Mouse (Mus musculus) kidney, postnatal 36 days (tissue): ENCODE measurements around the gene Plekho2.

Experiments
- DNase-seq, 2 experiments: peaks; one replicate each; pipeline ENCODE4 v3.0.0; 2021 to 2022; ENCODE audit warnings: mixed read lengths in 2 of 2

Gene Plekho2

GRCm38 (mm10) chr9:65586406-65587269, 6.8 kb upstream of the Plekho2 start, which contains the start of gene Pif1:
TSS of gene Pif1 (plus strand) at chr9:65587160.
- peak; percentile 89 to 91 for DNase-seq

GRCm38 (mm10) chr9:65583045-65583444, 3.2 kb upstream of the Plekho2 start:
- DNase-seq = peak; percentile 80 to 83

- peak; percentile 91 to 93 for DNase-seq
Measured at GRCm38 (mm10) chr9:65580401-65581256, 789 bp upstream of the Plekho2 start.

GRCm38 (mm10) chr9:65578801-65579249, 1.0 kb downstream of the Plekho2 start:
- peak; percentile 54 to 63 for DNase-seq

GRCm38 (mm10) chr9:65577511-65578196, 2.2 kb downstream of the Plekho2 start:
- no peak for DNase-seq

GRCm38 (mm10) chr9:65576861-65577510, 2.9 kb downstream of the Plekho2 start:
- DNase-seq = no peak

GRCm38 (mm10) chr9:65575393-65576196, 4.2 kb downstream of the Plekho2 start:
- DNase-seq = peak in 1 of 2 experiments; percentile 65

GRCm38 (mm10) chr9:65574513-65575392, 5.1 kb downstream of the Plekho2 start:
- no peak for DNase-seq

- no peak for DNase-seq
Measured at GRCm38 (mm10) chr9:65572837-65573236, 7.0 kb downstream of the Plekho2 start.

GRCm38 (mm10) chr9:65569491-65569971, 10.3 kb downstream of the Plekho2 start:
- no peak for DNase-seq

GRCm38 (mm10) chr9:65568787-65569186, 11.1 kb downstream of the Plekho2 start:
- DNase-seq = no peak

- no peak for DNase-seq
Measured at GRCm38 (mm10) chr9:65564698-65565097, 15.1 kb downstream of the Plekho2 start.

- DNase-seq = no peak
Measured at GRCm38 (mm10) chr9:65563073-65563472, 16.8 kb downstream of the Plekho2 start.

- DNase-seq = peak; percentile 49 to 54
Measured at GRCm38 (mm10) chr9:65562081-65562506, 17.7 kb downstream of the Plekho2 start.

- DNase-seq = peak; percentile 51 to 69
Measured at GRCm38 (mm10) chr9:65561016-65561415, 18.8 kb downstream of the Plekho2 start.

GRCm38 (mm10) chr9:65558806-65559205, 21.0 kb downstream of the Plekho2 start:
- no peak for DNase-seq

GRCm38 (mm10) chr9:65556979-65557378, 22.9 kb downstream of the Plekho2 start:
- no peak for DNase-seq

- no peak for DNase-seq
Measured at GRCm38 (mm10) chr9:65556349-65556748, 23.5 kb downstream of the Plekho2 start.

- no peak for DNase-seq
Measured at GRCm38 (mm10) chr9:65555621-65556020, 24.2 kb downstream of the Plekho2 start.

GRCm38 (mm10) chr9:65555001-65555405, 24.8 kb downstream of the Plekho2 start:
- DNase-seq = no peak
